Comparison of ENCODE assay signal across 8 mouse cellular contexts in the genomic region with DNA sequence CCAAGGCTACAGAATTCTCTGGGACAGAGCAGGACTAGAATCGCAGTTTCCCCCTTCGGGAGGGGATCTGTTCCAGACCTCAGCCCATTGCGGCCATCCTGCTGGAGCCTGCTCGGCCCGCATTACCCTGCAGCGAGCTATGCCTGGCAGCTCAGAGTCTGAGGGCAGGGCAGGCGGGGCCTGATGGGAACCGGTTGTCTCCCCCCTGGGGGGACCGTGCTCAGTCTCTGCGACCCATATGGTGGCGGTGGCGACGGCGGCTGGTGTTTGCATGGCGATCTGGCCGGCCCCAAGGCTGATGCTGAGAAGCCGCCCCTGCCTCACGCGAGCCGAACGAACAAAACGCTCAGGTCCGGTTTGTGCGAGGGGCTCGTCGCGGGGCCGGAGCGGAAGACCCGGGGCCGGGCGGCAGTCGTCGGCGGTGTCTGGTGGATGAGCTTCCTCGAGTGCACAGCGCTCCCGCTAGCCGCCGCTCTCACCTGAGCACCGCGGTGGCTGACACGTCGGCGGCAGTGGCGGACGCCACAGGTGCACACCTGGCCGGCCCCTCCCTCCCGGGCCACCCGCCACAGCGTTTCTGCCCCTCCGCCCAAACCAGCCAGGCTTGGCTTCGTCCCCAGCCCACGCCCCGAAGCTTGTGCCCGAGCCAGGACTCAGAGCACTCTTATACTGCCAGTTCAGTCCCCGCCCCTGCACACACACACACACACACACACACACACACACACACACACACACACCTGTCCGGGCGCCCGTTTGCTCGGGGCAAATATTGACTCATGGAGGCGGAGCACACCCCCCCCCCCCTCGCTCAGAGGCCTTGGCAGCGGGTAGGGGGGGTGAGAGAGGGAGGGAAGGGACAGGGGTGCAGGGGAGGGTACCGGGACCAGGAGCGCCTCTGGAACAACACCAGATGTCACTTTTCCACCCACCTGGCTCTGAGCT. TPM values are rescaled to one million over a fixed set of nuclear protein-coding genes. Genes with fewer than 3 reads are reported as not detected.
DNase-seq lines count a peak whose midpoint lies in the region; ATAC-seq lines count a peak whose summit lies in the region.

No protein-coding gene starts in this region.

- no peaks in the 10 kb centered on the region for H3K9me3 ChIP-seq in heart, embryonic 16.5 days (replicated peaks; ENCODE audit: control insufficient read depth, low read length)
- H3K9me3 ChIP-seq in forebrain, embryonic 12.5 days = no peaks in the 10 kb centered on the region

- no peaks in the 10 kb centered on the region for H3K36me3 ChIP-seq in heart, embryonic 16.5 days (ENCODE audit: control insufficient read depth, insufficient read depth)
- H3K36me3 ChIP-seq in forebrain, embryonic 12.5 days (replicated peaks) = no peaks in the 10 kb centered on the region

- H3K27ac ChIP-seq in heart, embryonic 16.5 days (ENCODE audit: low read length) = no peak overlapping the region
- H3K27ac ChIP-seq in forebrain, embryonic 12.5 days = no peak overlapping the region

- H3K9ac ChIP-seq in heart, embryonic 16.5 days (ENCODE audit: low read length) = no peak overlapping the region
- H3K9ac ChIP-seq in forebrain, embryonic 12.5 days = 0 out of 2 replicates have a peak overlapping the region, but pooled peaks have one; percentile 29

- no peak for DNase-seq in heart, adult 9 months (ENCODE audit: low spot score in 2 of 2)
- DNase-seq in kidney, postnatal 14 days = peak; percentile 59
- DNase-seq in lung, postnatal 4 days = peak; percentile 76 to 87
- DNase-seq in spleen, adult 18-20 months = no peak
- no peak for DNase-seq in cerebellum, adult 11 months
- DNase-seq in cerebellum, adult 18-20 months = no peak

- peaks cover 91% of the 10 kb centered on the region for H3K27me3 ChIP-seq in heart, embryonic 16.5 days (ENCODE audit: control insufficient read depth, insufficient read depth, low read length)
- H3K27me3 ChIP-seq in forebrain, embryonic 12.5 days = peaks cover 97% of the 10 kb centered on the region

- H3K4me3 ChIP-seq in heart, embryonic 16.5 days (ENCODE audit: low read length) = peak overlapping the region; percentile 41
- peak overlapping the region; percentile 37 for H3K4me3 ChIP-seq in forebrain, embryonic 12.5 days (replicated peaks)

- peak overlapping the region; percentile 59 for H3K4me2 ChIP-seq in heart, embryonic 16.5 days (ENCODE audit: low read depth, low read length)
- H3K4me2 ChIP-seq in forebrain, embryonic 12.5 days = peak overlapping the region; percentile 57

- peaks cover 8% of the 10 kb centered on the region; the same call in 1 of the 2 replicates for H3K4me1 ChIP-seq in heart, embryonic 16.5 days (ENCODE audit: control insufficient read depth, insufficient read depth, low read length)
- H3K4me1 ChIP-seq in forebrain, embryonic 12.5 days = peaks cover 30% of the 10 kb centered on the region

- 2% methylated on average over 59 of the region's 66 CpGs for WGBS in heart, embryonic 16.5 days
- under 1% methylated on average over 56 of the region's 66 CpGs for WGBS in forebrain, embryonic 12.5 days

- no peak; the same call in 1 of the 2 replicates for ATAC-seq in heart, embryonic 16.5 days (replicated peaks; ENCODE audit: extremely low read depth, insufficient read depth, low FRiP score)
- ATAC-seq in forebrain, embryonic 12.5 days (ENCODE audit: low FRiP score) = peak; percentile 34; the same call in 1 of the 2 replicates

RNA-seq across cellular contexts. Expression of a gene that starts 7.7 kb away (rescaled TPM):
- polyA plus RNA-seq in heart, embryonic 16.5 days (2015; fragmentation: Nextera tagmentation; extraction: Ambion mirVana) = not detected in 2 replicates
- not detected in 2 replicates for polyA plus RNA-seq in forebrain, embryonic 12.5 days (2016; fragmentation: Nextera tagmentation; extraction: Ambion mirVana)

RNA-seq across cellular contexts. Expression of a gene that starts 15.4 kb away (rescaled TPM):
- 0.39 and 0.66 TPM in 2 replicates for polyA plus RNA-seq in heart, embryonic 16.5 days (2015; fragmentation: Nextera tagmentation; extraction: Ambion mirVana)
- not detected in 2 replicates for polyA plus RNA-seq in forebrain, embryonic 12.5 days (2016; fragmentation: Nextera tagmentation; extraction: Ambion mirVana)

RNA-seq across cellular contexts. Expression of a gene that starts 34.8 kb away (rescaled TPM):
- polyA plus RNA-seq in heart, embryonic 16.5 days (2015; fragmentation: Nextera tagmentation; extraction: Ambion mirVana) = 0.18 and 0.36 TPM in 2 replicates
- polyA plus RNA-seq in forebrain, embryonic 12.5 days (2016; fragmentation: Nextera tagmentation; extraction: Ambion mirVana) = 0.24 and 0.55 TPM in 2 replicates

RNA-seq across cellular contexts. Expression of a gene that starts 45.9 kb away (rescaled TPM):
- polyA plus RNA-seq in heart, embryonic 16.5 days (2015; fragmentation: Nextera tagmentation; extraction: Ambion mirVana) = not detected in 2 replicates
- polyA plus RNA-seq in forebrain, embryonic 12.5 days (2016; fragmentation: Nextera tagmentation; extraction: Ambion mirVana) = 2.0 TPM in 2 replicates

RNA-seq across cellular contexts. Expression of a gene that starts 50.9 kb away (rescaled TPM):
- 0.14 and 0.17 TPM in 2 replicates for polyA plus RNA-seq in heart, embryonic 16.5 days (2015; fragmentation: Nextera tagmentation; extraction: Ambion mirVana)
- polyA plus RNA-seq in forebrain, embryonic 12.5 days (2016; fragmentation: Nextera tagmentation; extraction: Ambion mirVana) = 0.19 TPM in 1 of 2 replicates, not detected in the other

Comparison
In these comparisons a context has a peak if more than half of its experiments do, and no peak if none do; other contexts are left out.
1. DNase-seq: peak in kidney, postnatal 14 days (single experiment) and lung, postnatal 4 days (2 of 2); none in heart, adult 9 months (0 of 2), spleen, adult 18-20 months (0 of 2), cerebellum, adult 11 months (single experiment) and cerebellum, adult 18-20 months (0 of 2).